Mouse (Mus musculus): ENCODE results near the gene Fggy. TPM values are rescaled to one million over a fixed set of nuclear protein-coding genes. Genes with fewer than 3 reads are reported as not detected.
A peak's percentile ranks its signal among the peaks of the same experiment; 100 is the strongest.

Fggy gene
- polyA plus RNA-seq, 1 experiment from 2014 or later: 7.3 TPM

DNA sequence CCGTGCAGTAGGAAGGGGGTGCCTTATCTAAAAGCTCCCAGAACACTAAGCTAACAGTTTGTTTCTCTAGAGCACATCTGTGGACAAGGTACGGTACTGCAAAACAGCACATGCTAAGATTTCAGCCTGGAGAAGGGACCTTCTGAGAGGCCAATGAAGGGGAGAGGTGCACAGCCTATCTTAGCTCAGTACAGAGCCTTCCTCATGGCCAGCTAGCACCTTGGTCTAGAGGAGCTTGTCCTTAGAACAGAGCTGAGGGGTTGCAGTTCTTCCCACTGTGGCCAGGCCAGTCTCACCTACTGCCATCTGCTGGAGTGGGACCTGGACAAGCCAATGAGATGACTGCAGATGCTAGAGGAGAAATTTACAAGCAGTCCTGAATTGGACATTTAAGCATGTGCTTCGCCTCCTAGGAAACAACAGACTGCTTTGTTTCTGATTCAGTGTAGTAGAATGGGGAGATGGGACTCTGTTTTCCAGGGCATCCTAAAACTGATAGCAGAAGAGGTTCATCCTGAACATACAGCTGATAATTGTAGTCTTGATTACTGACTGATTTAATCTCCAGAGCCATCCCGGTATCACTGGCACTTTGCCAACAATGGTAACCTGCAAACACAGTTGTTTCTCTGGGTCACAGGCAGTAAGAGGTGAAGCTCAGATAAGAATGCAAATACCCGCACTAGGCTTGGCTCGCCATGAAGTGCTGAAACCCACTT lies 305.6 kb downstream of the Fggy start:
- Histone ChIP-seq H3K9me3 (no peaks in the 10 kb centered on the region), H3K27ac (replicated peaks) (peak overlapping the region; percentile 20; the same call in 1 of the 2 replicates), H3K27me3 (replicated peaks; ENCODE audit: low read depth, poor library complexity, severe bottlenecking) (no peaks in the 10 kb centered on the region), H3K4me1 (peaks cover 31% of the 10 kb centered on the region), H3K36me3 (replicated peaks) (no peaks in the 10 kb centered on the region), H3K4me3 (no peak overlapping the region)
- 70% methylated on average over 6 of the region's 6 CpGs for WGBS
- DNase-seq (ENCODE audit: low spot score): peak; percentile 19

DNA sequence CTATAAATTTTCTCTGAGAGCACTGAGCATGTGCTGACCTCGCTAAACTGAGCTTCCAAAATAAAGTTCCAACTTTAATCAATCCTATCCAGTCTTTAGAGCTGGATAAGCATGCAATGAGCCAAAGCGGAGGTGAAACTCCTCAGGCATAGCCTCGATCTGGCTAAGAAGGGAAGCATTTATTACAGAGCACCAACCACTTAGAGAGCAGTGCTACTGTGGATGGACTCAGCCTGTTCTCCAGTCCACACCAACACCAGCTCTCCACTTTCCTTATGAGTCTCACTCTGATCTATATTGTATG lies 306.1 kb downstream of the Fggy start:
- Histone ChIP-seq H3K4me1 (peaks cover 31% of the 10 kb centered on the region), H3K9me3 (no peaks in the 10 kb centered on the region), H3K27ac (replicated peaks) (no peak overlapping the region), H3K27me3 (replicated peaks; ENCODE audit: low read depth, poor library complexity, severe bottlenecking) (no peaks in the 10 kb centered on the region), H3K36me3 (replicated peaks) (no peaks in the 10 kb centered on the region), H3K4me3 (no peak overlapping the region)
- no peak for DNase-seq (ENCODE audit: low spot score)
- WGBS: 86% methylated on average over 3 of the region's 3 CpGs

DNA sequence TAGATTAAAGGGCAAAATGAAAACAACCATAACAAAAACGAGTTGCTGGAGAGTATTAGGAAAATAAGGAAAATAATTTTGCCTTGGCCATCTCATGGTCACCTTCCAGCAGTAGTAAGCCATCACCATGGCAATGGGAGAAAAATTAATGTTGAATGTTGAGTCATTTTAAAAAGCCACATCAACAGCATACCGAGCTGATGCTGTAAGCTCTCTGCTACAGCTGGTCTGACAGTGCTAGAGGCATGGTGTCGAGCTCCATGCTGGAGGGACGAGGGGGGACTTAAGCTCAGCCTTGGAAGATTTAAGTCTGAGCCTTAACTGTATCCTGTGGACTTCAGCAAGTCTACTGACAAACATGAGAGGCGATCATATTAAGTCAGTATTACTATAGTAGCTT lies 307.9 kb downstream of the Fggy start:
- Histone ChIP-seq H3K27me3 (replicated peaks; ENCODE audit: low read depth, poor library complexity, severe bottlenecking) (no peaks in the 10 kb centered on the region), H3K27ac (replicated peaks) (no peak overlapping the region), H3K4me3 (no peak overlapping the region), H3K4me1 (peaks cover 30% of the 10 kb centered on the region), H3K36me3 (replicated peaks) (no peaks in the 10 kb centered on the region), H3K9me3 (no peaks in the 10 kb centered on the region)
- 84% methylated on average over 5 of the region's 5 CpGs for WGBS
- DNase-seq (ENCODE audit: low spot score): no peak

DNA sequence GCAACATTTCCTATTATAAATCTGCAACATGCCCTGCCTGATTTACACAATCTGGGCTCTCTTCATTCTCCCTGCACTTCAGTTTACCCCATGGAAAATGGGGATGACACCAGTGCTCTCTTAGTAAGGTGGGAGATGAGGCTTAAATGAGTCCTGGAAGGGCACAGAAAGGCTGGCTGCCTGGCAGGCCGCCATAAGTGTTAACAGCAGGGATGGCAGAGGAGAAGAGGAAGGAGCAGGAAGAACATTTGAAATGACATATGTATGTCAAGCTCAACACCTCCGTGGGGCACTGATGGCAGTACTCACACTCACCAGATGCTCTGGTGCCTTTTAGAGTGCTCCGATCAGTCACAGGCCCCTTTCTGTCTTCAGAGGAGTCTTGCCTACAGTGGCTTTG lies 308.6 kb downstream of the Fggy start:
- Histone ChIP-seq H3K4me3 (no peak overlapping the region), H3K4me1 (peaks cover 25% of the 10 kb centered on the region), H3K36me3 (replicated peaks) (no peaks in the 10 kb centered on the region), H3K9me3 (no peaks in the 10 kb centered on the region), H3K27ac (replicated peaks) (peak overlapping the region; percentile 25; the same call in 1 of the 2 replicates), H3K27me3 (replicated peaks; ENCODE audit: low read depth, poor library complexity, severe bottlenecking) (no peaks in the 10 kb centered on the region)
- no peak for DNase-seq (ENCODE audit: low spot score)
- 90% methylated on average over 3 of the region's 3 CpGs for WGBS

DNA sequence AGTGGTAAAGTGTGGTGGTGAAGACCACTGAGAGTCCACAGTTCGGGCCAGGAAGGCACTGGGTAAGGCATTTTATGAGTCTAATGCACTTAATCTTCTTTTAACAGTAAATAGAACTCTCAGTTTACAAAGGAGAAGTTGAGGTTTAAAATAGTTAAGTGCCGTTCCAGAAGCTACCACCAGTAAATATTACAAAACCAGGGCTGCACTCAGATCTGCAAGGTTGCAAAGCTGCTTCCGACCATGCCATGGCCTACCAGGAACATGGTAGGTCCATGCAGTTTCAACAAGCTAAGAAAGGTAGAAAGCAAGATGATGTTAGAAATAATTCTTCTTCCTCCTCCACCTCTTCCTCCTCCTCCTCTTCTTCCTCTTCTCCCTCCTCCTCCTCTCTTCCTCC lies 309.8 kb downstream of the Fggy start:
- Histone ChIP-seq H3K27ac (replicated peaks) (no peak overlapping the region), H3K4me3 (no peak overlapping the region), H3K4me1 (peaks cover 16% of the 10 kb centered on the region), H3K27me3 (replicated peaks; ENCODE audit: low read depth, poor library complexity, severe bottlenecking) (no peaks in the 10 kb centered on the region), H3K9me3 (no peaks in the 10 kb centered on the region), H3K36me3 (replicated peaks) (no peaks in the 10 kb centered on the region)
- WGBS: 89% methylated on average over 3 of the region's 3 CpGs
- no peak for DNase-seq (ENCODE audit: low spot score)

DNA sequence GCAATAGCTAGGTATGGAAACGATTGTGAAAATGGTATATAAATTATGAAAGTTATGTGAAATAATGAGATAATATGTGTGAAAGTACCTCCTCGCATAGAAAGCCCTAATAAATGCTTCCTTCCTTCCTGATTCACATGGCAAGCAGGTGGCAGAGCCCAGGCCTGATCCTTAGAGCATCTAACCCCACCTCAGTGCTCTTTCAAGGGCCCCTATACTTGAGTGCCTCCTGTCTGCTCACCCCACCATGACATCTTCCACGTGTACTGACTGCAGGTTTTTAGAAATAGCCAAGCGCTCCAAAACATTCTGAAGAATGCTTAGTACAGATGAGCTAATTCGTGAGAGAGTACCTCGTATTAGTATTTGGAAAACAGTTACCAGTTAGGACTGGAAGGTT lies 311.0 kb downstream of the Fggy start:
- WGBS: 75% methylated on average over 6 of the region's 6 CpGs
- Histone ChIP-seq H3K4me1 (peaks cover 4% of the 10 kb centered on the region; the same call in 1 of the 2 replicates), H3K27me3 (replicated peaks; ENCODE audit: low read depth, poor library complexity, severe bottlenecking) (no peaks in the 10 kb centered on the region), H3K27ac (replicated peaks) (no peak overlapping the region), H3K36me3 (replicated peaks) (no peaks in the 10 kb centered on the region), H3K4me3 (no peak overlapping the region), H3K9me3 (no peaks in the 10 kb centered on the region)
- DNase-seq (ENCODE audit: low spot score): no peak

DNA sequence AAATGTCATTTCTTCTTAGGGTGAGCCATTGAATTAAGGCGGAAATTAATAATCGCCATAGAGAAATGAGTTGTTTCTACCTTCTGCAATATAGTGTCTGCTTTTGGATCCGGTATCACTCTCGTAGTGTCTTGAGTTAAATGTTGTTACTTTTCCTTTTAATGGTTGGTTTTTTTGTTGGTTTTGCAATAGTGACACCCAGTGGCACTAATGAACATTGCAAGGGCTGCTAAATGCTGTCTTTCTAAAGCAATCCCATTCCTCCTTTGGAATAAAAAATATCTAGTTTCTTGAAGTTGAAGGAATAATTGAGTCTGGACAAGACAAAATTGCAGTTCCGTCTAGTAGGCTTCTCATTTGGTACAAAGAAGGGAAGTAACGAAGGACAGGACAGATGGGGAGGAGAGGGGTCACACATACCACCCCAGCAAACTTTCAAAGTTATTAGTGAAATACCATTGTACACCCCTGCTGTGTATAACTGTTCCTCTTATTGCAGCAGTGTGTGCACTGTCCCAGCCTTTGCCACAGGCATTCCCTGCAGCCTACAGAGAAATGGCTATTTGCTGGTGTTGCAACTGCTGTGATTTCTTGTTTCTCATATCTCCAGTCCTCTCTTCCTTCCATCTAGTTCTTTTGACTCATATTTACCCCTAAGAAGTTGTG lies 314.0 kb downstream of the Fggy start:
- no peaks in the 10 kb centered on the region for H3K27me3 ChIP-seq (replicated peaks; ENCODE audit: low read depth, poor library complexity, severe bottlenecking)
- H3K36me3 ChIP-seq (replicated peaks): no peaks in the 10 kb centered on the region
- no peak overlapping the region for H3K4me3 ChIP-seq
- no peaks in the 10 kb centered on the region for H3K9me3 ChIP-seq
- H3K27ac ChIP-seq (replicated peaks): peak overlapping the region; percentile 7; the same call in 1 of the 2 replicates
- peak; percentile 31 for DNase-seq (ENCODE audit: low spot score)
- peaks cover 4% of the 10 kb centered on the region; the same call in 1 of the 2 replicates for H3K4me1 ChIP-seq
- 31% methylated on average over 6 of the region's 6 CpGs for WGBS

DNA sequence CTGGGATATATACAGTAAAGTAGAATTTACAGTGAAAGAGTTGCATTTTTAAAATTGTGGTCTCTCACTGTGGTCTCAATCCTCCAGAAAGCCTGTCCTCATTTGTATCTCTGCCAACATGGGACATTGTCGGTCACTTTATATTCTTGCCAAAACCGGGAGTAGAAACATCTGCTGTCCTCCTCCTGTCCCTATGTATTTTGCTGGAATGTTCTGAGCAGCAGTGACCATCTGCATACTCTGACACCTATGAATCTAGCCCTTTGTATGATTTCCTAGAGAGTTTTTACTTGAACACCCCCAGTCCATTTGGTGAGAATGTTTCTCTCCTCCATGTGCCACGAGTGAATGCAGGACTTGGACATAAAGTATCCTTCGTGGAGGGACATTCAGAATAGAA lies 318.6 kb downstream of the Fggy start:
- WGBS: 88% methylated on average over 4 of the region's 4 CpGs
- no peaks in the 10 kb centered on the region for H3K36me3 ChIP-seq (replicated peaks)

DNA sequence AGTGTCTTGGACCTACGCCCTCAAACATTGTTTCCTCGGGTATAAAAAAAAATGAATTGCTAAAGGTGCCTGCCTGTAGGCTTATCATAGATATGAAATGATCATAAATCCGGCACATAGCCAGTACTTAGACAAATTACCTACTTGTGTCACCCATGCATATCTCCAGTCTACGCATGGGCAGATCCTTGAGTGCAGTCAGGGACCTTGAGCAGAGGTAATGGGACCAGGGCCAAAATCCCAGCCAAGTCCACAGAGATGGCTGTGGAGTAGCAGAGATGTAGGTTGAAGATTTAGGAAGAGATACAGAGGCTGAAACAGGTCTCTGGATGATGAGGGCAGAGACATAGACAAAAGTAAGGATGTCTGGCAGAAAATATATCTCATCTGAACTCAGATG lies 320.1 kb downstream of the Fggy start:
- WGBS: 96% methylated on average over 4 of the region's 4 CpGs
- no peak for DNase-seq (ENCODE audit: low spot score)

More for the DNA sequence above, 318.6 kb downstream of the Fggy start:
- no peaks in the 10 kb centered on the region for H3K9me3 ChIP-seq
- H3K27me3 ChIP-seq (replicated peaks; ENCODE audit: low read depth, poor library complexity, severe bottlenecking): no peaks in the 10 kb centered on the region
- no peak overlapping the region for H3K27ac ChIP-seq (replicated peaks)
- no peak for DNase-seq (ENCODE audit: low spot score)
- H3K4me3 ChIP-seq: no peak overlapping the region
- peaks cover 4% of the 10 kb centered on the region; the same call in 1 of the 2 replicates for H3K4me1 ChIP-seq

DNA sequence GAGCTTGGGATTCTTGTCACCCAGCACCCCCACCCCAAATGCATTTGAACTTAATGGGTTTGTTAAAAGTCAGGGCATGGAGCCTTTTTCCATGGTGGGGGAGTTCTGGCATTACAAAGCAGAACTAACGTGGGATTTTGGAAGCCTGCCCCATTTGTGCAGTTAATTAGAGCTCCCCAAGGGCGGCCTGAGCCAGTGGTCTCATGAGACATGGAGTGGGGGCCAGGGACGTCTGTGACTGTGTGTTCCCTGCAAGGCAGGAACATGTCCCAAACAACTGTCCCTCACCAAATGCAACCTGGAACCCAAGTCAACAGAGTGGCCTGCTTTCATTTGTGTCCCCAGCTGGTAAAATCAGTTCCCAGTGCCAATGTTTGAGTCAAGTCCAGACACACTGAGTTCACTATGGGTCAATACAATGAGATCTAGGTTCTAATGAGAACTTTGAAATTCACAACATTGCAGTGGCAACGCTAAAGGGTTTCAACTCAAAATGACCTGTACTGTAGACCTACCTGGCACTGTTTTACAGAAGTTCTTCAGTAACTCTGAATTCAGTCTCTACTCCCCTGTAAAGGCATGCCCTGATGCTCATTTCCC lies 324.5 kb downstream of the Fggy start:
- Histone ChIP-seq H3K27me3 (replicated peaks; ENCODE audit: low read depth, poor library complexity, severe bottlenecking) (no peaks in the 10 kb centered on the region), H3K9me3 (no peaks in the 10 kb centered on the region), H3K36me3 (replicated peaks) (no peaks in the 10 kb centered on the region), H3K4me1 (peaks cover 19% of the 10 kb centered on the region), H3K4me3 (no peak overlapping the region), H3K27ac (replicated peaks) (peak overlapping the region; percentile 12; the same call in 1 of the 2 replicates)
- no peak for DNase-seq (ENCODE audit: low spot score)
- WGBS: 58% methylated on average over 4 of the region's 4 CpGs

More for the DNA sequence above, 320.1 kb downstream of the Fggy start:
- peaks cover 11% of the 10 kb centered on the region for H3K4me1 ChIP-seq
- no peaks in the 10 kb centered on the region for H3K9me3 ChIP-seq
- H3K27ac ChIP-seq (replicated peaks): no peak overlapping the region
- H3K36me3 ChIP-seq (replicated peaks): no peaks in the 10 kb centered on the region
- no peak overlapping the region for H3K4me3 ChIP-seq
- no peaks in the 10 kb centered on the region for H3K27me3 ChIP-seq (replicated peaks; ENCODE audit: low read depth, poor library complexity, severe bottlenecking)

DNA sequence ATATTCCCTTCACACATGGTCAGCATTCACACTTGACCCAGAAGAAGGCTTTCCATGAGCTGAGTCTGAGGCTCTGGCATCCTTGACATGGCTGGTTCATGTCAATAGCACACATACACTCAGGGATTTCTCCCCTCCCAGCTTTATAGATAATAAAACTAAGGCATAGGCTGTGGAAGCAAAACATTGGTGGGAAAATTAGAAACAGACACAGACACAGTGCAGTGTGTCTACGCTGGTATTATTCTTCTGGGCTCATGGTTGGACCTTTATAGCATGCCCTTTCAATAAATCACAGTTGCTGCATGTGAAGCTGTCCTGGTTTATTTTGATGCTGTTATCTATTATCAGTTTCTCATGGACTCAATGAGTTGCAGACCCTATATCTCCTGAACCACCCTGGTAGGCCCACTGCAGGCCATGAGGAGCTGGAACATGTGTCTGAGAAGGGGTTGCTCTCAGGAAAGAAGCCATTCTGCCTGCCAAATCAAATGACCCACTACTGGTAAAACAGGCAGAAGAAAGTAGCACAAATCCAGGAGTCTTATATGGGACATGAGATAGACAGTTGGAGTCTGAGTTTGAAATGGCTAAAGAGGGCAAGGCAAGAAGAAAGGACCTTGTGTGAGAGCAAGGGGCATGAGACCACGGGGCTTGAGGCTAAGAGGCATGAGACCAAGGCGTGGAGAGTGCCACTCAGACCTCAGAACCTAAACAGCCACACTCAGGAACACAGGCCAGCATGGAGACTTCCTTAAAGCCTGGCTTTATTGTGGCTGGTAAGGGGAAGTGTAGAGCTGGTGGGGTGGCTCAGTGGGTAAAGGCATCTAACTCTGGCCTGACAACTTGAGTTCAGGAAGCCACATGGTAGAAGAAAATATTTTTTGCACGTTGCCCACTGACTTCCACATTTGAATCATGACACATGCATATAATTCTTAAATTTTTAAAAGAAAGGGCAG lies 327.2 kb downstream of the Fggy start:
- Histone ChIP-seq H3K27ac (replicated peaks) (no peak overlapping the region), H3K27me3 (replicated peaks; ENCODE audit: low read depth, poor library complexity, severe bottlenecking) (no peaks in the 10 kb centered on the region), H3K9me3 (no peaks in the 10 kb centered on the region), H3K4me1 (peaks cover 19% of the 10 kb centered on the region), H3K4me3 (no peak overlapping the region), H3K36me3 (replicated peaks) (no peaks in the 10 kb centered on the region)
- 86% methylated on average over 4 of the region's 4 CpGs for WGBS
- DNase-seq (ENCODE audit: low spot score): no peak

DNA sequence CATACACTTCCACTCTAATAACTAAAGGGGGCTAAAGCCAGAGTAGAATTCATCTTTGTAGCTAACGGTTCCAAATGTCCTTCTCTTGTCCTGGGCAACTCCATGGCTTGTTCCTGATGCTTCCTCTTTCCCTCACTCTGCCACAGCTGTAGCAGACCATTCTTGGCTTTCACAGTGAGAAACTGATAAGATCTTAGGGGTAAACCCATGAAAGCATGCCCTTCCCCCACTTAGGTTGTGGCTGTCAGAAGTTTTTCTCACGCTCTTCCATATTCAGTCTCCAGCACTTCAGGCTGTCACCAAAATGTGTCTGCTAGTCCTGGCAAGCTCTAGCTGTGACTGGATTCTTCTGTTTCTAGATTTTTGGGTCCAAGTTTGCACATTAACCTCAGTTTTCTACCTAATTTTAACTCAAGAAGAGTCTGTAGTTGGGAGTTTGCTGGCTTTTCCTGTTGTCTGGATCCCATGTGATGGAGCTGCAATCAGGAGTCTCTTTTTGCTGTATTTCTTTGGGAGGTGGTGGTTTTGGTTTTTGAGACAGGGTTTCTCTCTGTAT lies 338.0 kb downstream of the Fggy start:
- Histone ChIP-seq H3K27me3 (replicated peaks; ENCODE audit: low read depth, poor library complexity, severe bottlenecking) (no peaks in the 10 kb centered on the region), H3K36me3 (replicated peaks) (no peaks in the 10 kb centered on the region), H3K9me3 (no peaks in the 10 kb centered on the region), H3K4me1 (peaks cover 67% of the 10 kb centered on the region), H3K27ac (replicated peaks) (peak overlapping the region; percentile 77), H3K4me3 (no peak overlapping the region)
- no peak for DNase-seq (ENCODE audit: low spot score)
- 80% methylated on average over 2 of the region's 2 CpGs for whole genome bisulfite sequencing
